Mouse (Mus musculus): ENCODE data around the gene Zfp58. TPM values are rescaled to one million over a fixed set of nuclear protein-coding genes. Genes with fewer than 3 reads are reported as not detected.
A peak's percentile ranks its signal among the peaks of the same experiment; 100 is the strongest.
"Not testable (repeated sequence)": the region's sequence is repeated elsewhere in the genome, so short reads cannot be mapped to it uniquely, and the experiment has no call there.

Gene Zfp58
- polyA plus RNA-seq (2017; shearing (Covaris generic)), result 10 to 100 TPM; 15.9 to 17.9 TPM

DNA sequence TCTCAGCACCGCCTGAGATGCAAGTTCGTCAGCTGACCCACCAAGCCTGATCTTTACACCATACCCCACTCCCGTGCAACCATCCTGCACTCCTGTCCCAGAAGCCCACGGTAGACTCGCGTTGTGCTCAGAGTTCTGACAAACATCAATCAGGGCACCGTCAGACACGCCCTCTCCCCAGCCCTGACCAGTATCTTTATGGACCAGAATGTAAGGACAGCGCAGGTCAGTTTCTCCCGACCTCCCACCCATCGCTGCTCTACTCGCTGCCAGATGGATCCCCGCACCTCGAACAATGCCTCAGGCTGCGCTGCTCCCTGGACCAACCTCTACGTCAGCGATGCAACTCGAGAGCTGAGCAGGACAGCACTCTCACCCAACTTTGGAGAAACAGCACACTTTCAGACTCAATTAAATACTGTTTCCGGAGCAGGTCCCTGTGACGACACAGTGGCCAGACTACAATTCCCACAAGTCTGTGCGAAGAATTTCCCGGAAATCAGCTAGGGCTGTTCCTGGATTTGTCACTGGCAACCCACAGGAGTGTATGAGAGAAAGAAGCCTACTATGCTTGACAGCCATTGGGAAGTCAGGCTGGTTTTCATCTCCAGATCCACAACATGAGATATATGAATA is at the start of gene Zfp58:
Gene Zfp58, minus strand, starts transcription at position 472 of the 636 bp plus-strand sequence.
- peak; percentile 99 for ATAC-seq

DNA sequence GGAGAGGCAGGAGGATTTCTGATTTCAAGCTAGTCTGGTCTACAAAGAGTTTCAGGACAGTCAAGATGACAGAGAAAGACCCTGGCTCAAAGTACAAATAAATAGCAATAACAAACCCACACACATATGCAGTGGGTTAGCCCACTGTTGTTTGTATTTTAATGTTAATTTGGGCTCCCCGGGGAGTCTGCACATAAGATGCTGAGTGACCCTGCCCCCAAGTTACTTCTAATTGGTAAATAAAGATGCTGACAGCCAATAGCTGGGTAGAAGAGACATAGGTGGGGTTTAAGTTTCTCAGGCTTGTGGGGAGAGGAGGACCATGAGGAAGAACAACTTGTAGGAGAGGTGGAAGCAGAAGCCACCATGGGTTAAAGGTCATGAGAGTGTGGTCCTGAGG is 45.6 kb upstream of the Zfp58 start:
- no peak for ATAC-seq

DNA sequence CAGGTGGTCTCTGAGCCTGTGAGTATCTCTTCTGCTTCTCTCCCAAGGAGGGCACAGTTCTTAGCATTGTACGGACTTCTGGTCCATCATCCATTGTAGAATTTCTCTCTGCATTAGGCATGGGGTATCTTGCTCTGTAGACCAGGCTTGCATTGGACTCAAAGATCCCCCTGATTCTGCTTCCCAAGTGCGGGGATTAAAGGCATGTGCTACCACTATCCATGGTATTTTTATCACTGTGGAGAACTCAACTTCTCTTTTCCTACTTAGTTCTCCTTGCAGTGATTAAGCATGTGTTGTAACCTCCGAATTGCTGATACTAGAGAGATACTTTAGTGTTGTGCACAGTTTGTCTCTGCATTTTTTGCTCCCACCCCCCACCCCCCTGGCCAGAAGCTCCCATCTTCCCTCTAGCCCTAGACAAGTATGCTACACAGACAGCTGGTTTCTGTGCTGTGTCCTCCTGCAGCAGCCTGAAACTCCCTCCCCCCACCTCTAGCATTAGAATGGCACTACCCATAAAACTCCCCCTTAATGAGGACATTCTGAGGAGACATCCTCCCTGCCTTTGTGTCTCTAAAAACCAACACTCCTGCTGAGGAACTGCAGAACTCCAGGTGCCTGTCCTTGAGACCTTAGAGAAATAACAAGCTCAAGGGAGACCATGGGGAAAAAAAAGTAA is 26.8 kb upstream of the Zfp58 start:
- ATAC-seq, result no peak

DNA sequence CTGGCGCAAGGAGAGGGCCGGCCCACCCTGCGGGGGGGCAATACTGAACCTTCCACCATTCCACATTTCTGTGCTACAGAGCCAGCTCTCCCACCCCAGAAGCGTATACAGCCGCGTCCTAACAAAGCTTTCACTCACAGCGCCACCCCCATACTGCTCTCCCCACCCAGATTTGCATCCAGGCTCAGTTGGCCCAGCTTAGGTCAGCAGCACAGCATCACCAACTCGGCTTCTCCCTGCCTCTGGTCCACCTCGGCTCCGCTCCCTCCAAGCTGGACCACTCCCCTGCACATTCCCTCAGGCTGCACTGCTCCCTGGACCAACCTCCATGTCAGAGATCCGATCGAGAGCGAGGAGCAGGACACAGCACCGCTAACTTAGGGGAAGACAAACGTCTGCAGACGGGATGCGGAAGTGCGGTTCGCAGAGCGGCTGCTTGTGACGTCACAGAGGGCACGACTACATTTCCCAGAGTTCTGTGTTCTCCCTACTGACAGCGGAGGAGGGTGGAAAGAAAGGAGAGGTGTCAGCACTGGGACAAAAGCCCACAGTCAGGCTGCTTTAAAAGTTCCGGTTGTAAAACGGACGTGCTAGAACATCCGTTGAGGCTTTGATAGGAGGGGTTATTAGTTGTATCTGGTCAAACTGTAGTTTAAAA is 25.5 kb upstream of the Zfp58 start, which contains the start of the genes Gm26965 and Zfp87:
Gene Gm26965, minus strand, starts transcription at position 399 of the 658 bp plus-strand sequence.
Gene Zfp87, minus strand, starts transcription at position 425 of the 658 bp plus-strand sequence.
- ATAC-seq, result peak; percentile 99

DNA sequence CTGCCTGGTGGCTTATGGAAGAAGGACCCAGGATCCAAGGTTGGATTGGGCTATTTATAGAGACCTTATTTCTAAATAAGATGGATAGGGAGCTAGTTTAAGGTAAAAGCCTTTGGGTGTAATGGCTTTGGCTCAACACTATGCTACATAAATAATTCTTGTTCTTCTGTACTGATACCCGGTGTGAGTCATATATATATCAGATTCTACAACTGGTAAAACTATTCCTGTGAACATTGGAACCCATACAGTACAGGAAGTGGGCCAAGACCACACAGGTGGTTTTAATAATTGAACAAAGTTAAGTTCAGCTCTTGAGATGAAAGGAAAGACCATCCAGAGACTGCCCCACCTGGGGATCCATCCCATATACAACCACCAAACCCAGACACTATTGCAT is 553 bp upstream of the Zfp58 start:
- no peak for ATAC-seq

DNA sequence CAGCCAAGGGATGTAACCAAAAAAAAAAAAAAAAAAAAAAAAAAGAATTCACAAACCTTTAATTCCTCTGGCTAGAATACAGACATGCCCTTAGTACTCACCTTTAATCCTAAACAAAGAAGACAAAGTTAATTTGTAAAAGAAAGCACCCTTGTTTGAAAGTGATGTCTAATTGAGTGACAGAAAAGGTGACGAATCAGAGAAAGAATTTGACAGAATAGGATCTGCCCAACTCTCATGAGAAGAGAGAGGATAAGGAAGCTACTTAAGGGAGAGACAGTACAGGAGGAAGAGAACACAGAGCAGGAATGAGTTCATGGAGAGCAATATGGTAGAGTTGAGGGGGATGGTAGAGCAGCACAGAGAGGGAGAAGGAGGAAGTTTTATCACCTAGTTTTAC is 4.7 kb downstream of the Zfp58 start:
- ATAC-seq, result no peak

DNA sequence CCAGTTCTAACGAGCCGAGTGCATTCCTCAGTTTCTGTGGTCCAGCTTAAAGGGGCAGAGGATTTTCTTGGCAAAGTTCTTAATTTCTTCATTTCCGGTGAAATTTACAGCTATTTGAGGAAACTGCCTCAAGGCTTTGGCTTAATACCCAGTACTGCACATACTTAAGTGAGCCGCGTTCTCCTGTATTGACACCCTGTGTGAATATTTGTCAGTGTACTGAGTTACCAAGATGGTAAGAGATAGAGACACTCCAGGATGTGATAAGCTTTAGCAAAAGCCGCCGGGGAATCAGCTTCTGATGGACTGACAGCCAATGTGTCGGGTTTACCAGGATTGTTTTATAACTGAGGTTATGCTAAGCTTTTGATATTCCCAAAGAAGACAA is 15.9 kb downstream of the Zfp58 start:
- peak; percentile 22 for ATAC-seq

DNA sequence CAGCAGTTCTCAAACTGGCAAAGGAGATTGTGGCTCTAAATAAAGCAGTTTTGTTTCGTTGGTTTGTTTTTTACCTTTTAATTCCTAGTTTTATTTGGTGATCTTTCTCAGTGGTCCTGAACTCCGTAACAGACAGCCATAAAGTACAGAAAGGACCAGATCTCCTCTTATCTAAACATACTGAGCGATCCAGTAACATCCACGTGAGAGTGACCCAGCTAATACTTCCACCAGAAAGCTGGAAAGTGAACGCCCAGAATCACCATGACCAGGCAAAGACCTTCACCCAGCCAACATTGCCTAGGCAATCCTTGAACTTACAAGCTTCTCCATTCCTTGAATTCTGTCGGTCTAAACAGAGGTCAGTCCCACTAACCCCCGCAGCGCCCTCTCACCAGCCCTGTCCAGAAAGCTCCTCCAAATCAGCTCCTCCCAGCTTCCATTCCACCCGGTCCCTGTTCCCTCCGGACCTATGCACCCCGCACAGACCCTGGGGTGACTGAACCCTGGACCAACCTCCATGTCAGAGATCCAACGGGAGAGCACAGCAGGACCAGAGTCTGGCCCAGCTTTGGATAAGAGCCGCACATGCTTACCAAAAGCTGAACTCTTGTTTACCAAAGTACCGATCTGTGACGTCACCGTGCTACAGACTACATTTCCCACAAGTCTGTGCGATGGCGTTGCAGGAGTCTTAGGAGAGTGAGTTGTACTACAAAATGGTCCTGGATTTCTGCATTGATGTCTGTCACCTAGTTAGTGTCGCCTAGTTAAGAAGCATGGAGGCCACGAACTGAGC is 16.5 kb downstream of the Zfp58 start, which contains the start of gene Zfp874b:
Gene Zfp874b, minus strand, starts transcription at position 634 of the 799 bp plus-strand sequence.
- peak; percentile 98 for ATAC-seq

DNA sequence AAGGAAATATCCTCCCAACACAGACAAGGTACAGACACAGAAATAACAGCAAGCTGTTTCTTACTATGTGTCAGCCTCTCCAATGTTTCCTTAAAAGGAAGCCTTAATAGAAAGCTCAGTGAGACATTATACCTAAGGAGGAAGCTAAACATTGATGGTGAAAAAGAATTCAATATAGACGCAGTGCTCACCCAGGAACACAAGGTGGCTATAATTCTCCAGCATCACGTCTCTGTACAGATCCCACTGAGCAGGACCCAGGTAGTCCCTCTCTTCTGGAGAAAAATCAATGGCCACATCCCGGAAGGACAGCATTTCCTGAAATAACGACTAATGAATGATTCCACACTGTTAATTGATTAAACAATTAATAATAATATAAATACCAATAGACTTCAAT is 18.8 kb downstream of the Zfp58 start:
- no peak for ATAC-seq

DNA sequence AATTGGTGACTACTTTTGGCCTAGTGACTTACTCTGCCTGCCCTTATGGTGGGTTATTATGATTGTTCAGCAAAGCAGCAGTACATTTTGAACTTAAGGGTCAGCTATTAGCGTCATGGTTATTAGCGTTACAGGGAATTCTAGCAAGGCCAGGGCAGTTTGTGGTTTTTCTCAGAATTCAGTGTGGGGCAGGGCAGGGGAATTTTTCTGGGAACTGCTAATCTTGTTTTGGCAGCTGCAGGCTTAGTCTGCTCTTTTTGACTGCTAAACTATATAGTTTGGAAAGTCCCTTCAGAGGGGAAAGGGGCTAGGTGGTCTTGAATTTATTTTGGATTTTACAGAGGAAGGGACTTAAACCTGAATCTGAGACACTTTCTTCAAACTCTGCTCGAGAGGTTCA is 31.1 kb downstream of the Zfp58 start:
- ATAC-seq, result no peak

DNA sequence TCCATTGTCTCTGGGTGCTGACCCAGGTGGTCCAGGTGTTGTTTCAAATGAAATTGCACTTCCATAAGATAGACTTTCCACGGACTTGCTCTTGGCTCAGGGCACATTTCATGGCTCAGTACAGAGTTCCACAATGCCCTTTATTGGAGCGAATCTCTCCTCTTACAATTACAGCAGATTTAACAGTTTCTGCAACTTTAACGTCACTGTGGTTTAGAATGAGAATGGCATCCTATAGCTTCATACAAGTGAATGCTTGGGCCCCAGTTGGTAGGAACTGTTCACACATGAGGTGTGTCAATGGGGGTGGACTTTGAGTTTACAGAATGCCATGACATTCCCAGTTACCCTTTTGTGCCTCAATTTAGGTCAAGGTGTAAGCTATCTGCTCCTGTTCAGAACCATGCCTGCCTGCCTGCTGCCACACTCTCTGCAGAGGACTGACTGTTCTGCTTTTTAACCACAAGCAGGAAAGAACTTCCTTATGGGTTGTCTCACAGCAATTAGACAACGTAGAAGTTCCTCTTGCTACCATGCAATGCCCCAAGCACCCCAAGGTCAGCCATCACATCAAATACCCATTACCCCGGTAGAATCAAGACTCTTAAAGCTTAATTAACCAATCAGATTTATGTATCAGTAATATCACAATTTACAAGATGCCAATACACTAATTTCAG is 36.7 kb downstream of the Zfp58 start:
- not testable (repeated sequence) for ATAC-seq

DNA sequence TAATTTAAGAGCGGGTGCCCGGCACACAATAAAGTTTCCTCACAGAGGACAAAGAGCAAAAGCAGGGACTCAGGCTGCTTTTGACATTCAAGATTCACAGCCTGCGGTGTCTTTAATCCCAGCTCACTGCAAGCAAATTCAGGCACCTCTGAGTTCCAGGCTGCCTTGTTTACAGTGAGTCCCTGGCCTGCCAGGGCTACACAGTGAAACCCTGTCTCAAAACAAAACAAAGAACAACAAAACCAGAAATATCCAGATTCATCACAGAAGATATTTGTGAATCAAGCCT is 48.4 kb downstream of the Zfp58 start:
- ATAC-seq, result no peak

DNA sequence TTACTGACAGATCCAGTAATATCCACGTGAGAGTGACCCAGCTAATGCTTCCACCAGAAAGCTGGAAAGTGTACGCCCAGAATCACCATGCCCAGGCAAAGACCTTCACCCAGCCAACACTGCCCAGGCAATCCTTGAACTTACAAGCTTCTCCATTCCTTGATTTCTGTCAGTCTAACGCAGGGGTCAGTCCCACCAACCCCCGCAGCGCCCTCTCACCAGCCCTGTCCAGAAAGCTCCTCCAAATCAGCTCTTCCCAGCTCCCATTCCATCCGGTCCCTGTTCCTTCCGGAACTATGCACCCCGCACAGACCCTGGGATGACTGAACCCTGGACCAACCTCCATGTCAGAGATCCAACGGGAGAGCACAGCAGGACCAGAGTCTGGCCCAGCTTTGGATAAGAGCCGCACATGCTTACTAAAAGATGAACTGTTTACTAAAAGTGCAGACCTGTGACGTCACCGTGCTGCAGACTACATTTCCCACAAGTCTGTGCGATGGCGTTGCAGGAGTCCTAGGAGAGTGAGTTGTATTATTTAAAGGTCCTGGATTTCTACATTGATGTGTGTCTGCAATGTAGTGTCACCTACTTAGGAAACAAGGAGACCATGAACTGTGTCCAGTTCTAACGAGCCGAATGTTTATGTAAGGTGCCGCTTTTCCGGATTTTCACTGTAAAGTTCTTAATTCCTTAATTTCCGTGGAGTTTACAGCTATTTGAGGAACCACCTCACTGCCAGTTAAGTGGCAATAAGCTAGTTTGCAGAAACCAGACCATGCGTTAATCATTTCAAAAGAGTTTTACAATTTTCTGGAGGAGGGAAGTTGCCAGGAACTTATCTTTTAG is 49.0 kb downstream of the Zfp58 start, which contains the start of gene Zfp874a:
Gene Zfp874a, minus strand, starts transcription at position 453 of the 849 bp plus-strand sequence.
- ATAC-seq, result peak; percentile 100

Other genes with a start within 250 kb of the Zfp58 start
- gene Zfp458, start 222.1 kb downstream of the Zfp58 start, polyA plus RNA-seq (2017; shearing (Covaris generic)), result 1 to 10 TPM; 2.2 to 2.4 TPM
- 1 to 10 TPM in 1 of 2 experiments, not detected in 1; 1.9 TPM for gene Zfp457, start 194.1 kb downstream of the Zfp58 start, polyA plus RNA-seq (2017; shearing (Covaris generic))
- 1 to 10 TPM; 5.4 to 5.9 TPM for gene Zfp595, start 168.0 kb downstream of the Zfp58 start, polyA plus RNA-seq (2017; shearing (Covaris generic))
- not detected for gene Gm28044, start 140.0 kb downstream of the Zfp58 start, polyA plus RNA-seq (2017; shearing (Covaris generic))
- 1 to 10 TPM; 2.9 to 3.4 TPM for gene Zfp953, start 139.9 kb downstream of the Zfp58 start, polyA plus RNA-seq (2017; shearing (Covaris generic))
- 1 to 10 TPM; 1.3 to 2.3 TPM for gene Gm28041, start 124.8 kb downstream of the Zfp58 start, polyA plus RNA-seq (2017; shearing (Covaris generic))
- gene Zfp456, start 124.7 kb downstream of the Zfp58 start, polyA plus RNA-seq (2017; shearing (Covaris generic)), result 1 to 10 TPM; 6.5 to 8.4 TPM
- 10 to 100 TPM; 20.6 to 23.0 TPM for gene Zfp429, start 100.7 kb downstream of the Zfp58 start, polyA plus RNA-seq (2017; shearing (Covaris generic))
- 1 to 10 TPM; 1.8 to 3.1 TPM for gene Zfp459, start 79.1 kb downstream of the Zfp58 start, polyA plus RNA-seq (2017; shearing (Covaris generic))
- 10 to 100 TPM; 13.5 to 15.2 TPM for gene Zfp874a, start 48.9 kb downstream of the Zfp58 start, polyA plus RNA-seq (2017; shearing (Covaris generic))
- gene Zfp874b, start 16.3 kb downstream of the Zfp58 start, polyA plus RNA-seq (2017; shearing (Covaris generic)), result 10 to 100 TPM in 1 of 2 experiments, 1 to 10 TPM in 1; 9.3 to 10.8 TPM
- 1 to 10 TPM in 1 of 2 experiments, not detected in 1; 4.7 TPM for gene Gm26965, start 25.6 kb upstream of the Zfp58 start, polyA plus RNA-seq (2017; shearing (Covaris generic))
- gene Zfp87, start 25.6 kb upstream of the Zfp58 start, polyA plus RNA-seq (2017; shearing (Covaris generic)), result 10 to 100 TPM; 52.0 to 61.6 TPM
- 10 to 100 TPM; 17.4 to 23.4 TPM for gene Zfp748, start 53.3 kb upstream of the Zfp58 start, polyA plus RNA-seq (2017; shearing (Covaris generic))
- gene Zfp729b, start 109.2 kb upstream of the Zfp58 start, polyA plus RNA-seq (2017; shearing (Covaris generic)), result 1 to 10 TPM; 8.8 to 9.2 TPM
- gene Gm49345, start 137.2 kb upstream of the Zfp58 start, polyA plus RNA-seq (2017; shearing (Covaris generic)), result 1 to 10 TPM; 2.5 to 5.2 TPM
- gene Zfp729a, start 137.2 kb upstream of the Zfp58 start, polyA plus RNA-seq (2017; shearing (Covaris generic)), result 1 to 10 TPM; 6.7 to 8.0 TPM
- 10 to 100 TPM; 11.9 to 16.7 TPM for gene Zfp738, start 186.5 kb upstream of the Zfp58 start, polyA plus RNA-seq (2017; shearing (Covaris generic))
- 1 to 10 TPM; 6.8 to 7.4 TPM for gene Zfp65, start 228.6 kb upstream of the Zfp58 start, polyA plus RNA-seq (2017; shearing (Covaris generic))